Mouse (Mus musculus) kidney, embryonic 14.5 days (tissue): Measurements from ENCODE around the gene Nat8f5. TPM values are rescaled to one million over a fixed set of nuclear protein-coding genes. Genes with fewer than 3 reads are reported as not detected.
"Not testable (repeated sequence)": the region's sequence is repeated elsewhere in the genome, so short reads cannot be mapped to it uniquely, and the experiment has no call there.

ENCODE experiments used
- ATAC-seq: fragments of 200-750 bp; cut with Nextera tagmentation; 2 replicates; pipeline ENCODE4 v1.8.0; 2017; ENCODE audit warnings: moderate number of reproducible peaks, mild to moderate bottlenecking, moderate TSS enrichment, moderate library complexity; ENCODE audit not compliant: low FRiP score, low TSS enrichment
- H3K27ac ChIP-seq: fragments of 300-500 bp; sonication (generic); 2 replicates; pipeline ENCODE4 v1.5.1; 2014; ENCODE audit warnings: low read depth, mild to moderate bottlenecking, low read length, moderate library complexity, mixed read lengths
- H3K27me3 ChIP-seq: fragments of 300-500 bp; sonication (generic); 2 replicates; pipeline ENCODE4 v1.6.1; 2014; ENCODE audit warnings: mild to moderate bottlenecking, low read length; ENCODE audit not compliant: control insufficient read depth, insufficient read depth
- H3K36me3 ChIP-seq: fragments of 300-500 bp; sonication (generic); 2 replicates; pipeline ENCODE4 v1.6.1; 2014; ENCODE audit warnings: low read length, mixed read lengths; ENCODE audit not compliant: control insufficient read depth, insufficient read depth
- H3K4me1 ChIP-seq: fragments of 300-500 bp; sonication (generic); 2 replicates; pipeline ENCODE4 v1.6.1; 2014; ENCODE audit warnings: low read length, mixed read lengths; ENCODE audit not compliant: control insufficient read depth, insufficient read depth
- H3K4me2 ChIP-seq: fragments of 300-500 bp; sonication (generic); replicated peaks from 2 replicates; pipeline ENCODE4 v1.6.1; 2014; ENCODE audit warnings: low read depth, mild to moderate bottlenecking, low read length
- H3K4me3 ChIP-seq: fragments of 300-500 bp; sonication (generic); 2 replicates; pipeline ENCODE4 v1.5.1; 2014; ENCODE audit warnings: mild to moderate bottlenecking, low read length
- H3K9ac ChIP-seq: fragments of 300-500 bp; sonication (generic); 2 replicates; pipeline ENCODE4 v1.6.1; 2014; ENCODE audit warnings: low read depth, mild to moderate bottlenecking, low read length, moderate library complexity
- H3K9me3 ChIP-seq: fragments of 300-500 bp; sonication (generic); 2 replicates; pipeline ENCODE4 v1.6.1; 2016; ENCODE audit warnings: low read length; ENCODE audit not compliant: control insufficient read depth
- WGBS: fragments of 180-500 bp; shearing (Covaris S2); extraction: QIAGEN DNeasy Blood & Tissue Kit; methylation state at CpG from one replicate; pipeline ENCODE4 v1.1.7; 2014; 5-methylcytosine and 5-hydroxymethylcytosine counted together
- polyA plus RNA-seq: library from polyadenylated mRNA; unstranded; fragments of >200 nt; fragmentation: Nextera tagmentation; extraction: Ambion mirVana; gene quantifications from 2 replicates; pipeline ENCODE4 v1.2.1, GENCODE M21; 2014

Gene Nat8f5
- polyA plus RNA-seq, 1 experiment from 2014 or later = not detected

DNA sequence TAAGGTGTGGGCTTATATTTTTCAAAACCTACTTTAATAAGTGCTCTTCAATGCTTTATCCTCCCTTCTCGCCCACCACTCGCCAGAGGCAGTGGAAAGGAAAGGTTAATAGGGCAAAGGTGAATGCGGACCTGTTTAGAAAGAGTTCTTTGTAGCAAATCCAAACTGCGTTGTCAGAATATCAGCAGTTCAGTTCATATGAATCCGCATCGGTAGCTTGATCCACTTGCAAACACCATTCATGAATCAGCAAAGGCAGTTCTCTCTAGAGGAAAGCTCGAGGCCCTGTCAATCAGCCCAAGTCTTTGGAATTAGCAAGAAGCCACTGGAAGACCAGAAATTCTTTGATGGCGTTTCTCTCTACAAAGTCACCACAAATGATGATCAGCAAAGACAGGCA is 17.9 kb upstream of the Nat8f5 start:
- no peak for ATAC-seq
- H3K9me3 ChIP-seq = no peaks in the 10 kb centered on the region
- H3K27me3 ChIP-seq = no peaks in the 10 kb centered on the region
- H3K4me2 ChIP-seq = no peak overlapping the region
- H3K9ac ChIP-seq = no peak overlapping the region
- H3K4me1 ChIP-seq = no peaks in the 10 kb centered on the region
- H3K4me3 ChIP-seq = no peak overlapping the region
- H3K27ac ChIP-seq = no peak overlapping the region
- no peaks in the 10 kb centered on the region for H3K36me3 ChIP-seq
- WGBS = 80% methylated on average over 8 of the region's 8 CpGs

DNA sequence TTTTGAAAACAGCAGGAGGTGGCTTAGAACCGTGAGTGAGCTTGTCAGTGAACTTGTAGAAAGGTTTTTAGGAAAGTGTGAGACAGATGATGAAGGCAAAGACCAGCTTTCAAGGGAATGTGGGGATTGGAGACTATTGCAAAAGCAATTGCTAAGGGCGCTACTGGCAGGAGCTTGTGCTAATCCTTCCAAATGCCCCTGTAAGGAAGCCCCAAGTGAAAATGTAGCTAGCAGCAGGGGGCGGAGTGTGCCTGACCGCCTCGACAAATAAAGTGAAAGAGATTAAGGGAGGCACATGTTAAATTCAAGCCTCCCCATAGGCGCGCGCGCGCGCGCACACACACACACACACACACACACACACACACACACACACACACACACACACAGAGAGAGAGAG is 16.5 kb upstream of the Nat8f5 start:
- 21% methylated on average over 5 of the region's 12 CpGs for WGBS
- ATAC-seq = not testable (repeated sequence)

DNA sequence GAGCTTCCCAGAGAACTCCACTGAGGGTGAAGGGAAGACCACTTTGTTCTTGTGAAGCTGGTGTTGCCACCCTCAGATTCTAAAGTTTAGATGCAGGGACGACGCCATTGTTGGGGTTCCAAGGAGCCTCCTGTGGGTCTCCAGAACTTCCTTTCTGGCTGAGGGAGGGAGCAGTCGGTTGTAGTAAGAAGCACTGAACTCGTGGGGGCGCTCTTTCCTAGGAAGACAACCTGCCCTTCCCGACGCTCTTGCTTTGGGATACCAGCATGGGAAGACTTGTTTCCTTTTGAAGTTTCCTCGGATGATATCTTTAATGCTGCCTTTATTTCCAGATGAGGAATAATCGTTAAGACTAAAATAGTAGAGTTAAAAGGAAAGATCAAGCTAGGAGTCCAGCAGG is 16.1 kb upstream of the Nat8f5 start:
- H3K4me3 ChIP-seq, H3K4me2 ChIP-seq, H3K9me3 ChIP-seq, H3K27ac ChIP-seq, ATAC-seq, H3K9ac ChIP-seq, H3K27me3 ChIP-seq, H3K36me3 ChIP-seq, H3K4me1 ChIP-seq: not testable (repeated sequence)
- WGBS = 26% methylated on average over 7 of the region's 9 CpGs

More for the DNA sequence above, 16.5 kb upstream of the Nat8f5 start:
- H3K9ac ChIP-seq, H3K4me3 ChIP-seq, H3K27me3 ChIP-seq, H3K9me3 ChIP-seq, H3K27ac ChIP-seq, H3K4me1 ChIP-seq, H3K4me2 ChIP-seq, H3K36me3 ChIP-seq: not testable (repeated sequence)

DNA sequence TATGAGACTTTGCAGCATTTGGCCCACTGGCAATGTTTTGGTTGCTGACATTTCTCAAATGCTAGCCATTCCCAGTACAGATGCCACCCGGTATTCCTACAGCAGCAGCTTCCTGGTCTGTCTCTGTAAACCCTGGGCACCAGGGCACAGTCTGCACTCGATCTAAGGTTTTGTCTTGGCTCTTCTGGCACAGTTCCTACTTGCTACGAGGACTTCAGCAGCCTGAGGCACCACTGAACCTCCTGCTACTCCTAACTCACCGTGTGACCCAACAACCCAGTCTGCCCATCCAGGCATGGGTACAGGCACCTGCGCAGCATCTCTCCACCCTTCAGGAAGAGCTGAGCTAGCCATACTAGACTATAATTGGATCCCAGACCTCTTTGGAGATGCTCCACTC is 15.3 kb upstream of the Nat8f5 start:
- H3K27me3 ChIP-seq, H3K4me3 ChIP-seq, H3K4me2 ChIP-seq, H3K36me3 ChIP-seq, ATAC-seq, H3K9me3 ChIP-seq, H3K4me1 ChIP-seq, H3K9ac ChIP-seq, H3K27ac ChIP-seq: not testable (repeated sequence)
- 77% methylated on average over 5 of the region's 5 CpGs for WGBS

DNA sequence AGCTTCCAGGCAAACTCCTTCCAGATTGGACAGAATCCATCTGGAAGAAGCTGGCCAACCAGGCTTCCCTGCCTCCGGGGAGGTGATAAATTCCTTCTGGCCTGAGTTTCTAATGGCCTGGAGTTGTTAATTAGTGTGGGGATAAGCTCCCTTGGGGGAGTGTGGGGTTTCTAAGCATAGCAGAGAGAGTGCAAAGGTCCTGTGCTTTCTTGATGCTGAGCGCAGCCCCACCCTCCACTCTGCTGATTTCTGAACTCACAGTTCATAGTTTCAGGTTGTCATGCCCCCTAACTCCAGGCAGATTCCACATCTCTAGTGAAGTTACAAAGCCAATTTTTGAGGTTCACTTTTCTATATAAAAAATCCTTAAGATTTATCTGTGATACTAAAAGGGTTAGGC is 14.3 kb upstream of the Nat8f5 start:
- not testable (repeated sequence) for H3K27ac ChIP-seq, H3K4me2 ChIP-seq, H3K36me3 ChIP-seq, H3K9ac ChIP-seq, H3K4me3 ChIP-seq, H3K27me3 ChIP-seq, H3K9me3 ChIP-seq, H3K4me1 ChIP-seq
- WGBS = 20% methylated on average over 1 of the region's 2 CpGs
- peak; percentile 36; the same call in 1 of the 2 replicates for ATAC-seq

DNA sequence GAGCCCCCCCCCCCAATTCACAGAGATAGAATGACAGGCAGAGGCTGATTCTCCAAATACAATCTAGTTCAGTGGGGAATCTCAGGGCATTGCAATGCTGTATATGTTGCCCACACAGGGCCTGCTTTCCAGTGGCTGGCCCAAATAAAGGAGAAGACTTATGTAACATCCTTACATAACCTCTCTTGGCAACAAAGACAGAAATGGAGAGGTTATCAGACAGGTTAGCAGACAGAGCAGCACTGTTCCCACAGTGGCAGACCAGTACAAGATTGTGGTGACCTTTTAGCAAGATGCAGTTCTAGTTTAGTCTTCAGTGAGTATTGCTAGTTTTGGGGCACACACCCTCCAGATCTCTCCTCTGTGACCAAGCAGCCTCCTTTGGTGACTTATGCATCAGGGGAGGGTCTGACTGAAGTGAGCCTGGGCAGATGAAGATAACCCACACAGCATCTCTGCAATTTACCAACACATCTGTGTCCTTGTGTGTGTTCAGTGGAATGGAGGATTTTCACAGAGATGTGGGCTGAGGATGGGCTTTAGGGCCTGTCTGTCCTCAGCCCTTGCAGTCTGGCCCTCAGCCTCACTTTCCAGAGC is 13.8 kb upstream of the Nat8f5 start:
- not testable (repeated sequence) for ATAC-seq, H3K4me1 ChIP-seq, H3K4me2 ChIP-seq, H3K27me3 ChIP-seq, H3K4me3 ChIP-seq, H3K36me3 ChIP-seq, H3K9me3 ChIP-seq, H3K27ac ChIP-seq, H3K9ac ChIP-seq

DNA sequence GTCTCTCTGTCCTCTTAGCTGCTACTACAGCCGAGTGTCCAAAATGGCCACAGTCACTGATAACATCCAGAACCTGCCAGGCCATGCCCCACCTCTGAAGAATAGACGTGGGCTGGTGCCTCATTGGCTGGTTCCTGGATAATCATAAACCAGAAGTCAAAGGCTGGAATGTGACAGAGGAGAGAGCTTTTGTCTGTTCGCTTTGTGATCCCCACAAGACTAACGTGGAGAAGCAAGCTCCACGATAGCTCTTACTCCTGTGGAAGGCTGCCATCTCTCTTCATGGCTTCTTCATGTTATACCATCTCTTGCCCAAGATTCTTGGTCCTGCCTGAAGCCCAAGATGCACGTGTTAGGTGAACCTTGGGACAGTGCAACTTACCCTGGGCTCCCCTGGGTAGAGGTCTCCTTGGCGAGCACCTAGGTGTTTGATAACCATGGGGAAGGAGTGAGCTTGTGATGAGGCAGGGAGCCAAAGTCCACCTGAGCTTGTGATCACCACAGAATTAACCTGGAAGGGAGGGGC is 11.1 kb upstream of the Nat8f5 start, which contains the start of gene Nat8:
Gene Nat8 (minus strand): TSS at position 287 of the 526 bp plus-strand sequence.
- Histone ChIP-seq H3K36me3 (no peaks in the 10 kb centered on the region), H3K4me2 (no peak within 1 kb of the TSS), H3K9me3 (no peaks in the 10 kb centered on the region), H3K27me3 (no peaks in the 10 kb centered on the region), H3K4me3 (no peak within 1 kb of the TSS), H3K4me1 (no peaks in the 10 kb centered on the region), H3K27ac (no peak within 1 kb of the TSS), H3K9ac (no peak within 1 kb of the TSS)
- ATAC-seq = no peak
- 84% methylated on average over 7 of the region's 7 CpGs for WGBS

DNA sequence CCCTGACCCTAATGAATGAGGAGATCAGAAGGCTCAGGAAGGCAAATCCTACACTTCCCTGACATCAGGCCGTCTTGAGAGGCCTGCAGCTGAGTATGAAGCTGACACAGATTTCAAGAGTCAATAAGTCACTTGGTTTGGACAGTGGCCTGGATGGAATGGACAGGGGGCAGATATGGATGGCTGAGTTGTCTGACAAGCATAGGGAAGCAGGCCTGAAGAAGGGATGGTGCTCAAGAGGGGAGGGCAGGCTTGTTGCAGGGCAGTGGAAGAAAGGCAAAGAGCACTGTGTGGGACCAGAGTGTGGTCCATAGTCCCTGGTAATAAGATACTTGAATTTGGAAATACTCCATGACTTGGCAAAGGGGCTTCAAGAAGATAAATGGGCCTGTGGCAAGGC is 8.7 kb upstream of the Nat8f5 start:
- Histone ChIP-seq H3K36me3 (no peaks in the 10 kb centered on the region), H3K27me3 (no peaks in the 10 kb centered on the region), H3K9ac (no peak overlapping the region), H3K27ac (no peak overlapping the region), H3K9me3 (no peaks in the 10 kb centered on the region), H3K4me3 (no peak overlapping the region), H3K4me2 (no peak overlapping the region), H3K4me1 (no peaks in the 10 kb centered on the region)
- no peak for ATAC-seq
- 69% methylated on average over 1 of the region's 1 CpGs for WGBS

DNA sequence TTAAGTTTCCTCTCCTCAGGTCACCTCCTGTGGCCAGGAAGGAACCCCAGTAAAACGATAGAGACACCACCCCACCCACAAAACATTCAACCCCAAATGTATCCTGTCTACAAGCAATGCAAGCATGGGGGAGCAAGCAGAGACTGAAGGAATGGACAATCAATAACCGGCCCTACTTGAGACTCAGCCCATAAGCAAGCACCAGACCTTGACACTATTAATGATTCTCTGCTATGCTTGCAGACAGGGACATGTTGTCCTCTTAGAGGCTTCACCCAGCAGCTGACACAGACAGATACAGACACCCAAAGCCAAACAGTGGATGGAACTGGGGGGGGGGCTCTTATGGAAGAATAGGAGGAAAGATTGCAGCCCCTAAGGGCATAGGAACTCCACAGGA is 5.1 kb upstream of the Nat8f5 start:
- no peak overlapping the region for H3K4me3 ChIP-seq
- H3K27me3 ChIP-seq = no peaks in the 10 kb centered on the region
- H3K36me3 ChIP-seq = no peaks in the 10 kb centered on the region
- H3K27ac ChIP-seq = no peak overlapping the region
- no peak for ATAC-seq
- no peak overlapping the region for H3K4me2 ChIP-seq
- WGBS = 76% methylated on average over 2 of the region's 2 CpGs
- H3K9me3 ChIP-seq = no peaks in the 10 kb centered on the region
- no peaks in the 10 kb centered on the region for H3K4me1 ChIP-seq
- H3K9ac ChIP-seq = no peak overlapping the region
